Mouse (Mus musculus) thymus, postnatal 4 days (tissue): ENCODE measurements around the gene Cyb5r2.

Experiments
- DNase-seq: peaks from one replicate; pipeline ENCODE4 v3.0.0; 2021

Gene Cyb5r2

DNA sequence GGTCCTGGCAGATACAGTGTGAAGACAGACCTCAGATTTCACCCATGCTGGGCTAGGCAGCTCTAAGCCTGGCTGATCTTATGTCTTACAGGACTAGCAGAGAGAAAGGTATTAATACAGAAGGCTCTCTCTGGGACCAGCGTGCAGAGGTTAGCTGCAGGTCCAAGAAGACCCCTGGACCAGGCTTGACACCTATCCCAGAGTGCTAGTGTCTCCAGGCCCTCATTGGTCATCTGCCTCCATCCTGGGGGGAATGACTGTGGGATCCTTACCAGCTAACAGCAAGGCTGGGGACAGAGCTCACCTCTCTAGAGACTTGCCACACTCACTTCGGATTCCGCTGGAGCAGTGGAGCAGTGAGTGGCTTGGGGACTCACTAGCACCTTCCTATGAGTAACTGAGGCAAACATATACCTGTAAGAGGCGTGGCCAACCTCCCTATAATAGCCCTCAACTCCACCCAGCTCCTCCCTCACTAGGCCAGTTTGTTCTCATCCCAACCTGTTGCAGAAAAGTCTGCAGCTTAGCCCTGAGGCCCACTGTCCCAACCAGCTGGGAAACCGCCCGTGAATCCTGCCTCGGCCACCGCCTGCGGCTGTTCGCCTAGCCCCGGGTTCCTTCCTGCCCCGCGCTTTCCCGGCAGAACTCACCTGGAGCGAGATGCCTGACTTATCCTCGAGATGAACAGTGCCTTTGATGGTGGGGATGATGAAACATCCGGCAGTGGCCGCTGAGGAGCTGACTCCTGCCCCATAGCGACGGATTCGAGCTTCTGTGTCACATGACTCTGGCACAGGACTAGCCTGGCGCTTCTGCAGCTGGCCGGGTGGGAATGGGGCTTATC, at the start of gene Cyb5r2:
Cyb5r2 (minus strand) TSS at position 725 of the 844 bp plus-strand sequence.
- DNase-seq: no peak

DNA sequence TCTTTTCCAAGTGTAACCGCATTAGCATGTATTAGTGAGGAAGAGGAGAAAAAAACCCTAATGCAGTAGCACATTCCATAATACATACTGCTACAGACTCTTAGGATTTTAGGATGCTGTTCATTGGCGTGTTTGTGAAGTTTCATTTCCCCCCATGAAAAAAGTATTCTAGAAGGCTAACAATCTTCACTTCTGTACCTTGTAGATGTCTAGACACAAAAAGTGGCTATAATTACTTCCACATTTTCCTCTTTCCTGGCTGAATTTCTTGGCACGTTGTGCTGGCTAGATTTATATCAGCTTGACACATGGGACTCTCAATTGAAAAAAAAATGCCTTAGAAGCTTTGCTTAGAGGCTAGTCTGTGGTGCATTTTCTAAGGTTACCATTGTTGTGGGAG, 44.3 kb upstream of the Cyb5r2 start:
- no peak for DNase-seq

DNA sequence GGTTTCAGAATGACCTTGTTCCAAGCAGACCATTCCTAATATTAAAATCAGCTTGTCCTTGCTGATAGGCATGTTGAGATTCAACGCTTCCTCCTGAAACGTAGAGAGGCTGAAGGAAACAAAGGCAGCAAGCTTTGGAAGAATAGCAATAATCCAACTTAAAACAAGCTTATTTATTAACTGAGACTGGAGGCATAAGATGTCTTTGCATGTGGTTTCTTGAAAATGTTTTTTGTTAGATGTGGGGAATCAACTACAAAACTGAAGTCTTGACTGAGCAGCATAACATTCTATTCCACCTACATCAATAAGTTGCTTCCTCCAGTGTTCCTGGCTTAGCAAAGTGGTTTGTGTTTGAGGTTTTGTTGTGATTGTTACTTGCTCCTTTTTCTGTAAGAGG, 43.3 kb upstream of the Cyb5r2 start, which contains the start of gene Ovch2:
Ovch2 (minus strand) TSS at position 101 of the 400 bp plus-strand sequence.
- DNase-seq: no peak

DNA sequence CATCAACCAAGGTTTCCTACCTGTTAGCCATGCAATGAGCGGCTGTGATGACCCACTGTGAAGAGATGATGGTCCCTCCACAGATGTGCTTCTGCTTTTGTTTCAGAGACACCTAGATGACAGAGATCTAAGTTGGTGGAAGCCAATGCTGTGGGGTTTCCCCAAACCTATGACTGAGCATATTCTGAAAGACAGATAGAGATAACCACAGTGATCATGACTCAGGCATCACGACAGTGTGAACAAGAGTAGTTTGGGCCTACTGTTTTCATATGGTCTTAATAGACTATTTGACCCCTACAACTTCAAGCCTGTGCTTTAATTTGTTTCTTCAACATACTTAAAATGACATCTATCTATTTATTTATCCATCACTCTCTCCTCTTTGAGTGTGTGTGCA, 38.7 kb upstream of the Cyb5r2 start:
- DNase-seq: no peak

DNA sequence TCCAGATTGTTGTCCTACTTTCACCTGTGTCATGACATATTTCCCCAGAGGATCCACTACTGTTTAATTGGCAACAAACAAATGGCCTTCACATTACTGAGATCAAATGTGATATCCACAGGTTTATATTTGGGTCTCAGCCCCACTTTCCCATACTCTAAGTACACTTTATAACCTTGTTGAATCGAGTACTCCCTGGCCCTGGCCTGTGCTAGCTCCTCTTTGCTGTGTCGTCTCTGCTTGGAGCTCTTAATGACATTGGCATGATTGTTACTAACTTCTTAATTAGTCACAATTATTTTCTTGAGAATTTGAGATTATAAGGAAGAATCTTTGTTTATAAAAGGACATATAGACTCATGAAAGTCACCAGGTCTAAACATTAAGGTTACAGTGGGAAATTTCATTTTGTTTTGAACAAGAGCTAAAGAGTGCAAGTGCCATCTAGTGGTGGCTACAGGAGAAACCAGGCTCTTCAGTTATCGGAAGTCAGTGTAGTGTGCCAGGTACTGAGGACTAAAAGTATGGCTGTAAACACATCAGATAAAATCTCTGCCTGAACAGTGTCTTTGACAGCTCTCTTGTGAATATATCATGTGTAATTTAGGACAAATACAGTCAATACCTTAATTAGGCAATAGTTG, 30.3 kb upstream of the Cyb5r2 start:
- DNase-seq: peak; percentile 6

DNA sequence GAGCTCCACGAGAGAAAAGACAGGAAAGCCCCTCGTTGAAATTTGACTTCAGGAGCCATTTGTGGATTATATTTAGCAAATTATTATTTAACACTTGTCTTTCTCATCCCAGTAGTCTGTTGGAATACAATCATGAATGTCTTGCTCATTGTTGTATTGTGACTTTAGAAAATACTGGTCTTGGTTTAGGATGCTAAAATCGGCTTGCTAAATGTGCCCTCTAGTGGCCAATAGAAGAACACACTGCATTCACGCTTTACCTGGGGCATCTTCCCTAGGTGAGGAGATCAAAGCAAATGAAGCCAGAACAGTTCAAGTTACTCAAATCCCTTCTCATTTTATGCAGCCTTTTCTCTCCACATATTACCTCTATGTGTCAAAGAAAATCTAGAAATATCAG, 21.8 kb upstream of the Cyb5r2 start:
- DNase-seq: no peak

DNA sequence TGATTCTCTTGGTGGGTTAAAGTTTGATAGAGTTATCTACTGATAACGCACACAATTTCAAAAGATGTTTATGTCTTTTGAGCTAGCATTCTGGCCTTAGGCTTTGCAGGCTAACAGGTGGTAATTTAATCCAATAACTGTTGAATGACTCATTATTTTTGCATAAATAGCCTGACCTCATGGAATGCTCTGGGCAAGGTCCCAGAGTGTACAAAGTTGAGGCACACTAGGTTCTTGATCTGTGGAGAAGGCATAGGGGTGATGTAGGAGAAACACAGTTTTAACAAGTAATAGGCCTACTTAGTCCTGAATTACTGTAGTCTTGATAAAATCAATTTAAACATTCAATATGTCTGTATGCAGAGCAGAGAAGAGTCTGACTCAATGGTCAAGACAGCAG, 20.4 kb upstream of the Cyb5r2 start:
- DNase-seq: no peak

DNA sequence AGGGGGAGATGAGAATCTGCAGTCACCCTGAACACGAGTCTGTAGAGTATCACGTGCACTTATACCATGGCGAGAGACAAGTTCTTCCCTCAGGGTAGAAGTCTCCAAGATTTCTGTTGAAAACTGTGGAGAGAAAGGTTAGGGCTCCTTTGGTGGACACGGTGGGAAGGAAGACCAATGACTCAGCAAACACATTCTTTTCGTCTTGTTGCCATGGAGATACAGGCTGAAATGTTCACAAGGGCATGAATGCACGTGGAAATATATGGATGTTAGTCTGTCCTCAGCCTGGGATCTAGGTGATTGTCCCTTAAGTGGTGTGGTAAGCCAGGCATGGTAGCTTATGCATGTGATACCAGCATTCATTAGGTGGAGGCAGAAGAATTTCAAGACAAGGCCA, 13.0 kb upstream of the Cyb5r2 start:
- DNase-seq: no peak

DNA sequence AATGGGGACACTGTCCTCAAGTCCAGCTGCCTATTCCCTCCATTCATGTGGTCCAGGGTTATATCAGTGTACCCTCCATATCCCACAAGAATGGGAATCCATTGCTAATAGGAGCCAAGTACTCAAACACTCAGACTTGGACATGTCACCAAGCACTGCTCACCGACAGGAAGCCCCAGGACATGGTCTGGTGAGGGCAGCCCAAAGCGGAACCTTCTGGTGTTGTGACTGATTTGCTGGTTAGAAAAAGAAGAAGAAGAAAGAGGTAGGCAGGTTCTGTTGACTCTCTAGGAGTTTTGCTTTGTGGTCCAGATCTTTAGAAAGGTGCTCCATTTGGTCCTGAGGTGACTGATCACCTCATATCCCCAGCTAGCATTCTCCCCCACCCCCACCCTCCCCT, 1.1 kb downstream of the Cyb5r2 start:
- no peak for DNase-seq

DNA sequence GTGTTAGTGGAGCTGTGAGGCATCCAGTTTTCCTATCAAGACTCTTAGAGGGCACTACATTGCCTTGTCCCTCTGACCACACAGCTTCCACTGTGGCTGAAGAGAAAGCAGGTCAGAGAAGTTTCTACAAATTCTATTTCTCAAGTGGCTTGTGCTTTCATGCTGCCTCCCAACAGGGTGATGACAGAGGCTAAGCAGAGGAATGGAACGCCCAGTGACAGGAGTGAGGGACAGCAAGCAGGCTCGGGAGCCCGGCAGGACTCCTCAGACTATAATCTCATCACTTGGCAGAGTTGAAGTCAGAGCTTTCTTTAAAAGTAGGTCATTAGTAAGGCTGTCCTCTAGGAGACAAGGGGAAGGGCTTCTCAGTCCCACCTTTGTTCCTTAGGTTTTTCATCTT, 1.9 kb downstream of the Cyb5r2 start:
- no peak for DNase-seq

DNA sequence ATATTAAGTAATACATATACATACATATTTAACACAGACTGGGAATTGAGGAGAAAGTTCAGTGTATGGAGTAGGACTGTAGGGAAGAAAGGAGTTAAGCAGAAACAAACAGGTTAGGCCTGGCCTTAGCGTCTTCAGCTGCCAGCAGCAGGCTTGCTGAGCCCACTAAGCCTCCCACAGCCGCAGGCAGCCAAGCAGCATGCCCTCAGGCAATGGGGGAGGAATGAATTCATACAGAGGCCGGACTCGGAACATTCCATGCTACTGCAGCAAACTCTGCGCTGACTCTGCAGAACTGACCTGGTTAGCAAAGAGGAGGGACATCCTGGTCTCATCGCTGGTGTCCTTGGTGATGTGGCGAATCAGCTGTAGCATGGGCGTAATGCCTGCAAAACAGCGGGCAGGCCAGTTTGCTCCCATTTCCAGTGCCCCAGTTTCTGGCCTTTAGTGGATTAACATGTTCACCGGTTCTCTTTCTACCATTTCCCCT, 5.8 kb downstream of the Cyb5r2 start:
- no peak for DNase-seq

DNA sequence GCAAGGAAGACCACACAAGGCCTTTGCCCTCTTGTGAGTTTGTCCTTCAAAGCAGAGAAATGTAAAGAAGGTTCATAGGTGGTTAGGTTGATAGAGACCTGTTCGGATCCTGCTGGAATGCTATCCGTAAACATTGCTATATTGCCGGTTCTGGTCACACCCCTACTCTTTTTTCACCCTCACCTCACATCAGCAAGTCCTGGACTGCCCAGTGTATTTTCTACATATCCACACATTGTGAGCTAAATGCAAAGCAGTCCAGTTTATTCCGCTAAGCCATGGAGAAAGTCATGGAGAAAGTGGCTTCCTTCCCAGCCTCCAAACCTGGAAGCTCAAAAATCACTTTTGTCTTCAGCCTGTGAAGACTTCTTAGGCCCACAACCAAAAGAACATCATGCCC, 8.1 kb downstream of the Cyb5r2 start:
- no peak for DNase-seq

DNA sequence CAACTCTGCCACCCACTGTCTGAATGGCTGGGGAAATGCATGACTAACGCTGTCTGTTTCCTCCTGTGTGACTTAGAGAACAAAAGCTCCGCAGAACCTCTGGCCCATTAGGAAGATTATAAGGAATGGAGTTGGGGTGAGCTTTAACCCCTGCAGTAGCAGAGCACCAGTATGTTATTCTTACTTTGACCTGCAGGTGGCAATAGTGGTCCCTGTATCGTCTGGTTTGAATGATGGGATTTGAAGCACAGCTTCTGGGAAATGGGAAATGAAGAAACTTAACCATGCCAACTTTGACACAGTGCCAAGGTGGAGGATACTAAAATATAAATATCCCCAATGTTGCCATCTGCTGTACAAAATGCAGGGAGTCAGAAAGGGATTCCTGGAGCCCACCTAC, 8.6 kb downstream of the Cyb5r2 start:
- DNase-seq: peak; percentile 23

DNA sequence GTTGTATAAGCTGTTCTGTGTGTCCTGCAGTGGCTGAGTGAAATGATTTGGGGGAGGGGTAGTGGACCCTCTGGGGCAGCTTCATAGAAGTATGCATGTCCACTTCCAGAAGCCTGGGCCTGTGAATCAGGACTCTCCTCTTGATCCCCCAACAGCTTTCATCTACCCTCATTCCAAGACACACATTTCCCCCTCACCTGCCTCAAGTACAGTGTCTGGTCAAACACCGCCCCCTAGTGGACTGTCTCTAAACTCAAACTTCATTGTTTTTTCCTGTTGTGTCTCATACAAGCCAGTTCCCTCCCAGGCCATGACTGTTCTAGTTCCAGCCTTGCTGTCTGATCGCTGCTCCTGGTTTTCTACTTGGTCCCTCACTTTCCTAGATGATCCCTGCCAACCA, 9.9 kb downstream of the Cyb5r2 start:
- DNase-seq: peak; percentile 85

DNA sequence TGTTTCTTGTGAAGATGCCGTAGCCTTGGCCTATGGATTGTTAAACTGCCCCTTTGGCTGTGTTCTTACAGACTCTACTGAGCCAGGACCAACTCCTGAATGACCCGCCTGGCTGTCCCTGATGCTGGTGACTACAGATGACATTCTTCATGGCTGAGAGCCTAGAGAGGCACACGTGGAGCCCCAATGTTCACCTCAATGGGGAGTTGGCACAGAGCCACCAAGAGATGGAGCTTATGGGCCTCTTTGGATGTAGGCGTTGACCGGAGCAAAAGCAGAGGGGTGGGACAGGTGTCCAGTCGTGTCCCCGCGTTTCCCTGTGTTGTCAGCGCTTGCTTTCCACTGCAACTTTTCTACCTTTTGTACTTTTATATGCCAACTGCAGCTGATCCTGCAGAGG, 10.4 kb downstream of the Cyb5r2 start:
- DNase-seq: no peak

DNA sequence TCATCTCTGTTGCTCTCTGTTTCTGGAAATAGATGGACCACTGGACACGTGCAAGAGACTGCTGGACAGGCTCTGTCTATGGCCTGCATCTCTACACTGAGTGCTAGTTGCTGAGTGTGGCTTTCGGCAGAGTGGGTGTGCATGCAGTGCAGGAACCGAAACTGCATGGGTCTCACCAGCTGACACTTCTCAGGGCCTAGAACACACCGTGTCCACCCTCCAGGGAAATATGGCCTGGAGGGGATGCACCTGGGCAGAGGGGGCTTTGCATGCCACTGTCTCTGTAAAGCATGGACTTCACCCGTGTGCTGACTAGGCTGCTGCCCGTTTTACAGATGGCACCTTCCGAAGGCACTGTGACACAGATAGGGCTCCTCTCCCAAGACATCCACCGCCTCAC, 11.8 kb downstream of the Cyb5r2 start:
- no peak for DNase-seq

DNA sequence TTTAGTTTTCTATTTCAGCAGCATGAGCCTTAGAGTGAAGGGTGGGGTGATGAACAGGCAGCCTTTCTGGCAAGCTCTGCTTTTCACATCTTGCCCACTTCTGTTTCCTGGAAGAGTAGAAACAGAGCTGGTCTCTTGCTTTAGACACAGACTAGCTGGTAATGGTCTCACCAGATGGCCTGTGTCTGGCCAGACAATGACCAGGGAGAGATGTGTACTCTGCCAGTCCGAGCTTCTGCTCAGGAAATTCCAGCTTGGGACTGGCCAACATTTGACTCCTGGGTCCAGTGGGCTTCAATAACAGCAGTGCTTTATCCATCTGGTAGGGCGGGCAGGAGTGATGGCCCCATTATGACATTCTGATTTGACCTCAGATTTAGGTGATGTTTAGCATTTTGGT, 12.7 kb downstream of the Cyb5r2 start:
- DNase-seq: no peak

DNA sequence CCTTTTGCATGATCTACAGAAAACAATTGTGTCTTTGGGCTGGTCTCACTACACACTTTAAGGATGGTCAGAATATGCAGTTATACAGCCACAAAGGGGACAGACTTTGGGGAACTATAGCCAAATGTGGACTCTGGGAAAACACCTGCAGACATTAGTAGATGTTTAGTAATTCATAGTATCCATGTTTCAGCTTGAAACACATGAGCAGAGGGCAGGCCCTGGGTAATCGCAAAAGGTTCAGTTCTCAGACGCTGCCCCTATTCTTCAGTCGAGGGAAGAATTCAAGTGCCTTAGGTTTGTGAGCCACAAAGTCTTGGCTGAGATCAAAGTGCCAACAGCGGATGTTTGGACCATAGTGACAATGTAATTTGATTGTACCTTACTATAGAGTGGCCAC, 13.4 kb downstream of the Cyb5r2 start:
- no peak for DNase-seq

DNA sequence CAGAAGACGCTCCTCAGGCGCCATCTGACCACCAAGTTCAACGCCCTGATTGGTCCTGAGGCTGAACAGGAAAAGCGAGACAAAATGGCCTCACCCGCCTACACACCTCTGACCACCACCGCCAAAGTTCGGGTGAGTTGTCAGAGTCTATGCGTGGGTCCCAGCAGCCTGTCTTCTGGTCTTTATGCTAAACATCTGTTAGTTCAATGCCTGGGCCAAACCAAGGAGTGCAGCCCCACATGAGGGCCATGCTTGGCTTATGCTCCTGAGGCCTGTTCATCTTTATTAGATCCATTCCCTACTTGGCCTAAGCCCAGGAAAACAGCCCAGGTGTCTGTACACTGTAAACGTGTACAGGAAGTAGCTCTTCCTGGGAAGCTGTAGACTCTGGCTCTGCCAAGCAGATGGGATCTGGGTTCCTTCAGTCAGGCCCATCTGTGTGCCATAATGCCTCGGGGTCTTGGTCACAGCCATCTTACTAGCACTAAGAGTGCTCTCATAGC, 14.8 kb downstream of the Cyb5r2 start:
- DNase-seq: no peak

DNA sequence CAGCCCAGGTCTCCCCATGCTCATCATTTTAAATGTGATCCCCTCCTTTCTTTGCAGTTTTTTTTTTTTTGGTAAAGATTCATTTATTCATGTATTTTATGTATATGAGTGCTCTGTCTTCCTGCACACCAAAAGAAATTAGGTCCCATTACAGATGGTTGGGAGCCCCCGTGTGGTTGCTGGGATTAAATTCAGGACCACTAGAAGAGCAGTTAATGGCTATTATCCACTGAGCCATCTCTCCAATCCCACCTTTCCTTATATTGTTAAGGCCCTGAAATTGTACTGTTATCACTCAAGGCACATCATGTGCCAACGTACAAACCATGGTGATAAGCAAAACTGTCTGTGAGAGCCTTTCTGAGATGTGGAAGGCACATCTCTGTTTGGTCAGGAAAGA, 19.1 kb downstream of the Cyb5r2 start:
- DNase-seq: peak; percentile 57

DNA sequence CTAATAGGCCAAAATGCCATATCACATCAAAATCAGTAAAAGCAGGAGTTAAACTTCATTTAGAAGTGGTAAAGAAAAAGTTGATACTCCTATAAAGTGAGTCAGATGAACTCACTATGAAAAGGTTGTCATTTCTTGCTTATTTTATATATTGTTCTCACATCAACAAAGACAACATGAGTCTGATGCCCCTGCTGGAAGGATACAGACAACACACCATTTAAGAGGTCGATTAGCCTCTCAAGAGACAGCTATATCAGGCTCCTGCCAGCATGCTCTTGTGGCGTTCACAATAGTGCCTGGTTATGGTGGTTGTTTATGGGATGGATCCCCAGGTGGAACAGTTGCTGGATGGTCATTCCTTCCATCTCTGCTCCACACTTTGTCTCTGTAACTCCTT, 24.7 kb downstream of the Cyb5r2 start:
- no peak for DNase-seq

DNA sequence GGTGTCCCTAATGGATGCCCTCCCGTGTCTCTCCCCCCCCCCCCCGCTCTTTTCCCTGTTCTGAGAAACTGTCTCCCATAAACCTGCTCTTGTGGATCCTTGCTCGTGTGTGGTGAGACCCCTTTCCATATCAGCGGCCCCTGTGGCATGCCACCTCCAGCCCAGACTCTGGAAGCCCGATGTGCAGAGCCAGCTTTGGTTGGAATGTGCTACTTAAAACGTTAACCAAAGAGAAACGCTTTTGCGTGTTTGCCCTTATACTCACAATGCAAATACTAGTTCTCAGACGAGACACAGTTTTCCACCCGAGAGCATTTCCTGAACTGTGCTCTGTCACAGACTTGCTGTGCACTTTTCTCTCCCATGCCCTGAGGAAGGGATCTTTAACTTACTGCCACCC, 27.2 kb downstream of the Cyb5r2 start:
- no peak for DNase-seq

DNA sequence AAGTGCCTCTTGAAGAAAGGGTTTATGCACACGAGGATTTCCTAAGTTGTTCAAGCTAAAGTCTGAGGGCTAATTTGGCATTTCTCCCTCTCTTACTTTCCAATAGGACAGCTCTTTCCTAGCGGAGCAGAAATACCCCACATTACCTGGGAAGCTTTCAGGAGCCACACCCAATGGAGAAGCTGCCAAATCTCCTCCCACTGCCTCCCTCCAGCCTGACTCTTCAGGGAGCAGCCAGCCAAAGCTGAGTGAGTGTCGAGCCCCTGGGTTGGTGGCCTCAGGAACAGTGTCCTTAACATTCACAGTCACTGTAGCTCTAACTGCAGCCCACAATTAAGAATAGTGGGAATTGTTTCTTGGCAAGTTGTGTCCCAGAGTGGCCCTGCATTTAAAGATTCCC, 30.3 kb downstream of the Cyb5r2 start:
- no peak for DNase-seq

DNA sequence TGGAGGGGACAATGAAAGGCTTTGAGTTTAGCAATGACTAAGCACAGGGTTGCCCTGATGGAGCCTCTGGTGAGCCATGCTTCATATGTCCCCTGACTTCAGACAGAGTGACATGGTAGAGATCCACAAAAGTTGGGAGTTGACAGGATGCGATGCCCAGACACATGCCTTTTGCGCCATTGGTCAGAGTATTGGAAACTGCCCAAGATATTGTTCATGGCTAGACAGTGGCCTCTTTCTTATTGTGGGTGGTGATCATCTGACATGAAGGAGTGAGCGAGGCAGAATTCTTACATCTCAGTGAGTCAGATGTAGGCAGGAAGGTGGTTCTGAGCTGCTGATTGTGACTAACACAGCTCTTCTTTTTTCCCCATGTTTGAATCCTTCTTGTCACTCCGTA, 35.3 kb downstream of the Cyb5r2 start:
- DNase-seq: no peak
